Mouse (Mus musculus) lung, postnatal 0 days (tissue): ENCODE measurements around the gene Ramp1. TPM values are rescaled to one million over a fixed set of nuclear protein-coding genes. Genes with fewer than 3 reads are reported as not detected.

Source experiments
- ATAC-seq: fragments of 200-750 bp; cut with Nextera tagmentation; 2 replicates; pipeline ENCODE4 v1.8.0; 2017; ENCODE audit warnings: moderate library complexity
- DNase-seq: peaks from one replicate; pipeline ENCODE4 v3.0.0-alpha.2; 2016; ENCODE audit warnings: low spot score
- H3K27ac ChIP-seq: fragments of 300-500 bp; sonication (generic); 2 replicates; pipeline ENCODE4 v1.5.1; 2014; ENCODE audit warnings: antibody characterized with exemption, mild to moderate bottlenecking, low read length, mixed read lengths
- H3K27me3 ChIP-seq: fragments of 300-500 bp; sonication (generic); replicated peaks from 2 replicates; pipeline ENCODE4 v1.6.1; 2014; ENCODE audit warnings: low read length, mixed read lengths; ENCODE audit not compliant: insufficient read depth
- H3K36me3 ChIP-seq: fragments of 300-500 bp; sonication (generic); 2 replicates; pipeline ENCODE4 v1.6.1; 2014; ENCODE audit warnings: low read length, mixed read lengths; ENCODE audit not compliant: insufficient read depth
- H3K4me1 ChIP-seq: fragments of 300-500 bp; sonication (generic); 2 replicates; pipeline ENCODE4 v1.6.1; 2014; ENCODE audit warnings: antibody characterized with exemption, low read depth, low read length, mixed read lengths; ENCODE audit not compliant: insufficient read depth
- H3K4me2 ChIP-seq: fragments of 300-500 bp; sonication (generic); replicated peaks from 2 replicates; pipeline ENCODE4 v1.6.1; 2014; ENCODE audit warnings: low read depth, mild to moderate bottlenecking, low read length, moderate library complexity, mixed read lengths
- H3K4me3 ChIP-seq: fragments of 300-500 bp; sonication (generic); 2 replicates; pipeline ENCODE4 v1.5.1; 2014; ENCODE audit warnings: low read depth, low read length
- H3K9ac ChIP-seq: fragments of 300-500 bp; sonication (generic); replicated peaks from 2 replicates; pipeline ENCODE4 v1.6.1; 2014; ENCODE audit warnings: low read depth, mild to moderate bottlenecking
- H3K9me3 ChIP-seq: fragments of 300-500 bp; sonication (generic); 2 replicates; pipeline ENCODE4 v1.6.1; 2016; ENCODE audit warnings: low read length, mixed read lengths
- CTCF ChIP-seq: IDR thresholded peaks from 2 replicates; pipeline ENCODE4 v1.5.1; 2016; ENCODE audit warnings: antibody characterized with exemption, mild to moderate bottlenecking
- EP300 ChIP-seq: IDR thresholded peaks from 2 replicates; pipeline ENCODE4 v1.6.1; 2016; ENCODE audit warnings: antibody characterized with exemption, mild to moderate bottlenecking, control low read depth
- WGBS: fragments of 180-500 bp; shearing (Covaris S2); extraction: QIAGEN DNeasy Blood & Tissue Kit; methylation state at CpG from one replicate; pipeline ENCODE4 v1.1.7; 2014; 5-methylcytosine and 5-hydroxymethylcytosine counted together
- polyA plus RNA-seq: library from polyadenylated mRNA; unstranded; fragments of >200 nt; fragmentation: Nextera tagmentation; extraction: Ambion mirVana; gene quantifications from 2 replicates; pipeline ENCODE4 v1.2.1, GENCODE M21; 2015

The Ramp1 gene
- polyA plus RNA-seq, 1 experiment from 2014 or later = 49.4 TPM

DNA sequence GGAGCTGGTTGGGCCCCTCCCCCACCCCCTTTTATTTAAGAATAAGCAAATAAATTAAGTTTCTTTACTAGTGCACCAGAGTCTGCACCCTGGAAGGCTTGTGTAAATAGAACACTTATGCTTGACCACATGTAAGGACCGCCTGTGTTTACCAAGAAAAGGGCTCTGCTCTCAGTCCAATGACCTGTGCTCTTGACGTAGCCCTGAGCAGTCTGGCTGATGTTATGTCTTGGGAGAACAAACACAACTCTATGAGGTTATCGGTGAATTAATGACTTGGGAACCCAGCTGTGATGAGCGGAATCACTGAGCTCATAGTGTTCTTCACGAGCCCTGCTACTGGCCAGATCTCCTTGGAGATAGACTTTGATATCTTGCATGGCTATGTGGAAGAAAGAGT lies 1.6 kb downstream of the Ramp1 start:
- H3K9me3 ChIP-seq = no peaks in the 10 kb centered on the region
- ATAC-seq = peak; percentile 93
- DNase-seq = peak; percentile 86
- 21% methylated on average over 5 of the region's 5 CpGs for WGBS
- H3K27me3 ChIP-seq = no peaks in the 10 kb centered on the region
- H3K9ac ChIP-seq = no peak overlapping the region
- 0 out of 2 replicates have a peak overlapping the region, but pooled peaks have one; percentile 12 for H3K27ac ChIP-seq
- H3K4me3 ChIP-seq = 0 out of 2 replicates have a peak overlapping the region, but pooled peaks have one; percentile 53
- H3K4me2 ChIP-seq = peak overlapping the region; percentile 75
- peak; percentile 63; the same call in 1 of the 2 replicates for TF ChIP-seq EP300
- TF ChIP-seq CTCF = no peak
- H3K36me3 ChIP-seq = no peaks in the 10 kb centered on the region
- H3K4me1 ChIP-seq = peaks cover 19% of the 10 kb centered on the region; the same call in 1 of the 2 replicates

DNA sequence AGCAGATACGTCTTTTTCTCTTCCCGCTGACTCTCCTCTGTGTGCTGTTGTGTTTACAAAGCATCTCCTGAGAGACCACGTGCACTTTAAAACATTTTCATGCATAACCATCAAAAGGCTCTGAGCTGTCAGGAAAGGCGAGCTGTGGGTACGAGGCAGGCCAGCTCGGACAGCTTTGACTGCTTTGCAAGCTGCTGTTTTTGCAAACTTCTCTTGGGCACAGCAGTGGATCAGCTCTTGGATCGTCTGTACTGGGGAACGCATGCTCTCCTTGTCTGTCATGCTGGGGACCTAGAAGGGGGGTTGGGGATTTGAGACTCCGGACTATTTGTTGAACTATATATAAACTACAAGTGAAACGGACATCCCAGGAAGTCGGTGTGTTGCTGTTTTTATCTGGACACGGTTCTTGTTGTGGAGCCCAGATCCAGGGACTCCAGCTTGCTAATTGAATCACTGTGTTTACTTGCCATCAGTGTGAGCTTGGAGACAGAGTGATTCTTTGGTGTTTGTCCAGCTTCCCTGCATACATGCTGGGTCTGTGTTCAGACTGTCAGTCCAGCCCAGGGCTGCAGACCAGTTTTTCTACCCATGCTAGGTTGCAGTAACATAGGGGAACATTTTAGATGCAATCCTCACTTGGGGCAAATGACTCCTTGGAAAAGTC lies 2.3 kb downstream of the Ramp1 start:
- WGBS = 4% methylated on average over 12 of the region's 12 CpGs
- Histone ChIP-seq H3K36me3 (no peaks in the 10 kb centered on the region), H3K4me3 (peak overlapping the region; percentile 4; the same call in 1 of the 2 replicates), H3K9me3 (no peaks in the 10 kb centered on the region), H3K4me2 (peak overlapping the region; percentile 75), H3K27ac (0 out of 2 replicates have a peak overlapping the region, but pooled peaks have one; percentile 12), H3K9ac (no peak overlapping the region), H3K4me1 (peaks cover 19% of the 10 kb centered on the region; the same call in 1 of the 2 replicates), H3K27me3 (no peaks in the 10 kb centered on the region)
- ATAC-seq (peak; percentile 14; the same call in 1 of the 2 replicates), DNase-seq (peak; percentile 27)
- TF ChIP-seq CTCF = no peak

DNA sequence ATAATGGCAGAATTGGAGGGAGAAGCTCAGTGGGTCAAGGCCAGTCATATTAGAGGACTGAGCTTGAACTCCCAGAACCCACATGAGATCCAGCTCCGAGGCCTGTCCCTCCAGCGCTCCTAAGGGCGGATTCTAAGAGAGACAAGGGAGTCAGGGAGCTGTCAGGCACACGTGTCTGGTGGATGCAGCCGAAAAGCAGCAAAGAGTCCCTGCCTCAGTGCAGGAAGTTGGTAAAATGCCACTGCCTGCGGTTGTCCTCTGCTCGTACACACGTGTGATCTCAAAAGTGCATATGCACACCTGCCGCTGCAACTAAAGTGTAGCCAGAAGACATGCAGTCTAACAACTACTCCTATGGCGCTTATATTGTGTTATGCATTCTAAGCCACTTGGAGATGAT lies 3.7 kb downstream of the Ramp1 start:
- no peak overlapping the region for H3K27ac ChIP-seq
- no peak for ATAC-seq

DNA sequence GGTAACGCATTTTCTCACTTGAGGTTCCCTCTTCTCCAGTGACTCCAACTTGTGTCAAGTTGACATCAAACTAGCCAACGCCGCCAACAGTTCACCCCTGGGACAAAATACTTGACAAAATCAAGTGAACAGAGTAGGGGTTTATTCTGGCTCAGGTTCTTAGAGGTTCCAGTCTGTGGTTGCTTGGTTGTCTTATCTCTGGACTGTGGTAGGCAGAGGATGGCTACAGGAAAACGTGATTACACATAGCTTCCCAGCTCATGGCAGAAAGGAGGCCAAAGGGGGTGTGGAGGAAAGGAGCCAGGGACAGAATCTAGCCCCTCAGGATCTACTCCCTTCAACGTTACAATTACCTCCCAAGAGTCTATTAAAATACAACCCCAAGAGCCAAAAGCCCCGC lies 7.1 kb downstream of the Ramp1 start:
- DNase-seq = no peak
- WGBS = 81% methylated on average over 6 of the region's 6 CpGs
- no peak for ATAC-seq
- H3K27me3 ChIP-seq = no peaks in the 10 kb centered on the region
- no peak overlapping the region for H3K9ac ChIP-seq
- no peaks in the 10 kb centered on the region for H3K36me3 ChIP-seq
- no peak for TF ChIP-seq EP300
- no peak for TF ChIP-seq CTCF
- no peak overlapping the region for H3K4me3 ChIP-seq
- H3K27ac ChIP-seq = no peak overlapping the region
- H3K4me2 ChIP-seq = no peak overlapping the region
- H3K9me3 ChIP-seq = no peaks in the 10 kb centered on the region
- H3K4me1 ChIP-seq = peaks cover 10% of the 10 kb centered on the region; the same call in 1 of the 2 replicates

More for the DNA sequence above, 3.7 kb downstream of the Ramp1 start:
- Histone ChIP-seq H3K4me3 (no peak overlapping the region), H3K9me3 (no peaks in the 10 kb centered on the region), H3K9ac (no peak overlapping the region), H3K4me2 (no peak overlapping the region), H3K27me3 (no peaks in the 10 kb centered on the region), H3K4me1 (peaks cover 19% of the 10 kb centered on the region; the same call in 1 of the 2 replicates), H3K36me3 (no peaks in the 10 kb centered on the region)
- TF ChIP-seq CTCF (no peak), EP300 (no peak)
- 78% methylated on average over 10 of the region's 10 CpGs for WGBS
- no peak for DNase-seq

DNA sequence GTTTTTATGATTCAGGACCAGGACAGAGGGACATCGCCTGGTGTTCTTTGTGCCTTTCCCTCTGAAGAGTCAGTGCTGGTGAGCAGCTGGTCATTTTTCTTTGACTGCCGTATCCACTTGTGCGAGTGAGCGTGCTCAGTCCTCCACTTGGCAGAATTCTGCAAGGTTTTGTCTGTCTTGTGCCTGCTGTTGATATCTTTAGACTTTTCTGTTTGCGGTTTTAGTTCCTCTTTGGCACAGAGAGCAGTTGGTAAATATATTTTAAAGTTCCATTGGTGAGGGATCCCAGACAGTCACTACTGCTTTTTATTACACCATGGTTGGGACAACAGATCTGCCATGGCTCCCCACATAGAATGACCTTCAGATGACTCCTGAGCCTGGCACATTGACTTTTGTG lies 7.7 kb downstream of the Ramp1 start:
- TF ChIP-seq EP300 = no peak
- no peak for TF ChIP-seq CTCF
- Histone ChIP-seq H3K9ac (no peak overlapping the region), H3K4me3 (no peak overlapping the region), H3K27ac (no peak overlapping the region), H3K4me1 (peaks cover 5% of the 10 kb centered on the region; the same call in 1 of the 2 replicates), H3K36me3 (no peaks in the 10 kb centered on the region), H3K27me3 (no peaks in the 10 kb centered on the region), H3K9me3 (no peaks in the 10 kb centered on the region), H3K4me2 (no peak overlapping the region)
- 63% methylated on average over 5 of the region's 5 CpGs for WGBS
- ATAC-seq = no peak
- DNase-seq = peak; percentile 14

DNA sequence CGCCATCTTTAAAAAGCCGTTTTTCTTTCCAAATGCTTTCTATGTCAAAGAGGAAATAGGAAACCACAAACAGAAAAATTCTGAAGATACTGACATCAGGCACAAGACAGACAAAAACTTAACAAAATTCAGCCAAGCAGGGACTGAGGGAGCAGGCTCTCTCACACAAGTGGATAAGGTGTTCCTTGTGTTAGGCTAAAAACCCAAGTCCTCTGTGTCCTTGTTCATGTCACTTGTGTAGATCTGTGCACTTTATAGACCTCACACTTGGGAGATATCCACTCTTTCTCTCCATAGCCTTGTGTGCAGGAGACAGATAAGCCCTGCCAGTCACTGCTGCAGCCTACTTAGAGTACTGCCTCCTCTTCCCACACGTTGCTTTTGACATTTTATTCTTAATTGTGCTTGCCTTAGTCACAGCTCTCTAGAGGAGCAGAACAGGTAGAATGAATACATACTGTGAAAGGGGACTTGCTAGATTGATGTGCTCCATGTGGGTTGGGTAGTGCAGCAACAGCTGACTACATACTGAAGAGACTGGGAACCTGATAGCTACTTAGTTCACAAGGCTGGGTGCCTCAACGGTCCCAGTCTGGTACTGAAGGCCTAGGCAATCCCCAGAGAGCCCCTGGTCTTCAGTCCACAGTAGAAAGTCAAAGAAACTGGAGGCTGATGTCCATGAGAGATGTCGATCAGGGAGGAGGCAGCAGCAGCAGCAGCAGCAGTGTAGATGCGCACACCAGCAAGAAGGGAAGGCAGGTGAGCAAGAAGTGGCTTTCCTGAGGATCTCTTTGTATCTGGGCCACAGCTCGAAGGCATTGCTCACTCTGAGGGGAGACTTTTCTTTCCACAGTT lies 8.4 kb downstream of the Ramp1 start:
- DNase-seq (no peak), ATAC-seq (no peak)
- no peak overlapping the region for H3K27ac ChIP-seq
- H3K4me1 ChIP-seq = no peaks in the 10 kb centered on the region
- H3K9ac ChIP-seq = no peak overlapping the region
- H3K9me3 ChIP-seq = no peaks in the 10 kb centered on the region
- H3K27me3 ChIP-seq = no peaks in the 10 kb centered on the region
- H3K36me3 ChIP-seq = no peaks in the 10 kb centered on the region
- H3K4me3 ChIP-seq = no peak overlapping the region
- no peak for TF ChIP-seq EP300
- no peak for TF ChIP-seq CTCF
- no peak overlapping the region for H3K4me2 ChIP-seq
- WGBS = 78% methylated on average over 7 of the region's 7 CpGs
